Mouse (Mus musculus) liver (tissue): ENCODE results near the gene Urah.

Source experiments
- DNase-seq: peaks from one replicate; pipeline ENCODE4 v3.0.0-alpha.2; 2020; ENCODE audit warnings: mixed read lengths

Urah gene

GRCm38 (mm10) chr7:140877364-140877763 lies 42.5 kb downstream of the Urah start:
- DNase-seq, result no peak

- peak; percentile 33 for DNase-seq
These were observed 44.5 kb downstream of the Urah start for GRCm38 (mm10) chr7:140879355-140879754.

DNA sequence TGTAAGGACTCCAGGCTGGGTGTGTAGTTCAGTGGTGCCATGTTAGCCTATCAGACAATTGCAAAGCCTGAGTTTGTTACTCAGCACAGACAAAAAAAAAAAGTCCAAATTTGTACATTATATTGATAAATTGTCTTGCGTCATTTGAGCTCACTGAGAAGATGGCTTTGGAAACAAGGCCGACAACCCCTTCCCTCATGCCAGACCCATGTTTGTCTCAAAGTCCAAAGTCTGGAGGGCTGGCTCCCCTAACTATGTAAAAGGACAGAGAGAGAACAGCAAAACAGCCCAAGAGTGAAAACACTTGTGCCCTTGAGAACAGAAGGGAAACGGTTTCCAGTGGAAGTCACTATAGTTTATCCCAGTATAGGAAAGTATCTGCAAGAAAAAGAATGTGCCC lies 45.6 kb downstream of the Urah start:
- DNase-seq, result no peak

GRCm38 (mm10) chr7:140880865-140881515 lies 46.2 kb downstream of the Urah start:
- DNase-seq, result no peak

DNA sequence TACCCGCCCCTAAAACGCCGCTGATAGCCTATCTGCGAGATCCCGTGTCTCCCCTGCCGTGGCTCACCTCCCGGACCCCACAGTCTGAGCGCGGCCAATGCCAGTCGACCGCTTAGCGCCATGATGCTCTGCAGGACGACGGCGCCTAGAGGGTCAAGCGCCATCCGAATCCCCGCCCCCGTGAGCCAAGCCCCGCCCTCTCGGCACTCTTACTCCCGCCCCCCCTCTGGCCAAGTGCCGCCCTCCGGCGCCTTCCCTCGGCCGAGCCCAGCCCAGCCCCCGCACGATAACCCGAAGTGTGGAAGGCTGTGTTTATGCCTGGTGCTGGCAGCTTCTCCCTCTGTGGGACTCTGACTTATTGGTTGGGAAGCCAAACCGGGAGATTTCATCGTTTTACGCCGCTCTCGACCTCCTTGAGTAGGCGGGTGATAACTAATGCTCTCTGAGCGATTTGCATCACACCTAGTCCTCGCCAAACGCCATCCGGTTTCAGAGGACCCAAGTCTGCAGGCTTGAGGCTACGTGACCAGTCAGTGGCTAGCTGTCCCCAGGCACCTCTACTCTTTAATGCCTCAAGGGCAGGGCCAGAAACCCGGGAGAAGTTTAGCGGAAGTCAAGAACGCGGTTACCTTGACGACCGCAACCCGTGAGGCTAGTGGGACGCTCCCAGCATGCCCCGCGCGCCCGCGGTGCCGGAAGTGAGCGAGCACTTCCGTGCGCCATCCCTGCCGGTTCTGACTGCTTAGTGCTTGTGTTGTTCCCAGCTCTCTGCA lies 47.1 kb downstream of the Urah start, which contains the start of the genes Psmd13 and Sirt3:
Gene Psmd13 (plus strand): TSS at position 273 of the 773 bp plus-strand sequence.
Gene Sirt3 (minus strand): TSS at position 614 of the 773 bp plus-strand sequence.
- peak; percentile 95 for DNase-seq

GRCm38 (mm10) chr7:140882469-140882803 lies 47.6 kb downstream of the Urah start:
- no peak for DNase-seq
